Comparison of ENCODE assay signal across 13 mouse cellular contexts in the genomic region with DNA sequence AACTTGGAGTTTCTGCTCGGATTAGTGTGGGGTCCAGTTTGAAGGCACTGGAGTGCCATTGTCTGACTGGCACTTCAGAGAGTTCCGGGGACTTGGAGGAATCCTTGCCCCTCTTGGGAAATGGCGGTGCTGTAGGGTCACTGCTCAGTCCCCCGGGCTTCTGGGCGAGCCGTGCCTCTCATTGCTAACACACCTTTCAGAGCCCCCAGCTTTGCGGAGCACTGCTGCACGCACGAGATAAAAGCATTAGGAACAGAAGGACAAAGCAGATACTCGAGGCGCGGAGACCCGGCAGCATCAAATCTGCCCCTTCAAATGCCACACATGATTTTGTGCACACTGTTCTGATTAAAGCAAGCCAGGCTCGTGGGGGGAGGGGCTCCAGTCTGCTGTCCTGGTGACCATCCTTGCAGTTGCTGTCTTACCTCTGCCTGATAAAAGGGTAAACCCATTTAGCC.
A peak's percentile ranks its signal among the peaks of the same experiment; 100 is the strongest.
DNase-seq lines count a peak whose midpoint lies in the region; ATAC-seq and TF ChIP-seq lines count a peak whose summit lies in the region.
"Had no signal": no experiment of that assay in that cellular context is flagged by ENCODE, and none has a peak within 500 bp of the region (broad histone marks: within the 10 kb centered on the region; RNA-seq: fewer than 3 reads in every experiment).

No protein-coding gene starts in this region.

- H3K9ac ChIP-seq in heart, embryonic 14.5 days (ENCODE audit: low read length): no peak overlapping the region
- no peak overlapping the region for H3K9ac ChIP-seq in heart, adult 2 months (ENCODE audit: low read depth, low read length)
- no peak overlapping the region for H3K9ac ChIP-seq in embryonic facial prominence, embryonic 14.5 days (ENCODE audit: low read depth, low read length)
- H3K9ac ChIP-seq in limb, embryonic 12.5 days (replicated peaks): no peak overlapping the region; the same call in 1 of the 2 replicates
- H3K9ac ChIP-seq: intestine, embryonic 15.5 days; liver, embryonic 14.5 days had no signal

- no peak for DNase-seq in heart, adult 2 months
- no peak for DNase-seq in embryonic facial prominence, embryonic 14.5 days (ENCODE audit: low spot score)
- peak; percentile 46 for DNase-seq in retina, embryonic 14.5 days (ENCODE audit: low spot score)
- DNase-seq in ovary, postnatal 36 days (ENCODE audit: low spot score): no peak
- DNase-seq in left cerebral cortex, adult 2 months (ENCODE audit: extremely low spot score in 1 of 2, low spot score in 2 of 2): no peak
- DNase-seq: adrenal gland, adult 8-10 months; kidney, postnatal 36 days; lung, postnatal 36 days had no signal

- no peak overlapping the region for H3K27ac ChIP-seq in heart, embryonic 14.5 days (replicated peaks in 1 of 2; ENCODE audit: control insufficient read depth in 1 of 2, insufficient read depth in 1 of 2, low read depth in 2 of 2, low read length in 2 of 2)
- no peak overlapping the region for H3K27ac ChIP-seq in heart, adult 2 months
- no peak overlapping the region for H3K27ac ChIP-seq in embryonic facial prominence, embryonic 14.5 days (replicated peaks; ENCODE audit: low read depth, low read length)
- H3K27ac ChIP-seq in limb, embryonic 12.5 days: no peak overlapping the region
- H3K27ac ChIP-seq in left cerebral cortex, adult 2 months: no peak overlapping the region
- H3K27ac ChIP-seq: intestine, embryonic 15.5 days; liver, embryonic 14.5 days had no signal

- intact Hi-C loops in heart, adult 2 months (cut with DNase I): no loop called here
- intact Hi-C loops in left cerebral cortex, adult 2 months (cut with DNase I): loop anchor here (5.0 kb wide), 2 partner anchors 229 to 396 kb away; no protein-coding TSS in a partner anchor

- no peaks in the 10 kb centered on the region for H3K36me3 ChIP-seq in heart, embryonic 14.5 days (ENCODE audit: control insufficient read depth, insufficient read depth, low read length)
- H3K36me3 ChIP-seq in heart, adult 2 months (ENCODE audit: control insufficient read depth, insufficient read depth, low read length): no peaks in the 10 kb centered on the region
- no peaks in the 10 kb centered on the region for H3K36me3 ChIP-seq in embryonic facial prominence, embryonic 14.5 days (ENCODE audit: control insufficient read depth, insufficient read depth, low read length)
- no peaks in the 10 kb centered on the region for H3K36me3 ChIP-seq in limb, embryonic 12.5 days
- H3K36me3 ChIP-seq: intestine, embryonic 15.5 days had no signal

- H3K4me1 ChIP-seq in heart, embryonic 14.5 days (ENCODE audit: control insufficient read depth in 2 of 2, insufficient read depth in 2 of 2, low read length in 2 of 2): no peaks in the 10 kb centered on the region; a peak in 1 of 4 replicates
- H3K4me1 ChIP-seq in heart, adult 2 months (ENCODE audit: control insufficient read depth, insufficient read depth, low read length): no peaks in the 10 kb centered on the region
- H3K4me1 ChIP-seq in embryonic facial prominence, embryonic 14.5 days (ENCODE audit: control insufficient read depth, insufficient read depth, low read length): no peaks in the 10 kb centered on the region
- H3K4me1 ChIP-seq in limb, embryonic 12.5 days (replicated peaks): peaks cover 8% of the 10 kb centered on the region; the same call in 1 of the 2 replicates
- H3K4me1 ChIP-seq: intestine, embryonic 15.5 days had no signal

- no peak for TF ChIP-seq EP300 in heart, adult 2 months (IDR thresholded peaks at IDR 0.05; ENCODE audit: insufficient read depth, low read depth, low read length)

- no peaks in the 10 kb centered on the region for H3K79me2 ChIP-seq in heart, adult 2 months (replicated peaks; ENCODE audit: control insufficient read depth, insufficient read depth, low read length)

- TF ChIP-seq POLR2A in heart, adult 2 months (IDR thresholded peaks at IDR 0.05; ENCODE audit: insufficient read depth, low read depth, low read length): no peak

- WGBS in heart, embryonic 14.5 days: 9% methylated on average over 14 of the region's 14 CpGs
- 28% methylated on average over 14 of the region's 14 CpGs for WGBS in heart, adult 2 months
- 11% methylated on average over 14 of the region's 14 CpGs for WGBS in embryonic facial prominence, embryonic 14.5 days
- WGBS in limb, embryonic 12.5 days: 25% methylated on average over 14 of the region's 14 CpGs

- H3K27me3 ChIP-seq in heart, embryonic 14.5 days (ENCODE audit: control insufficient read depth, insufficient read depth, low read length): peaks cover 4% of the 10 kb centered on the region; the same call in 1 of the 2 replicates
- no peaks in the 10 kb centered on the region for H3K27me3 ChIP-seq in heart, adult 2 months (ENCODE audit: control insufficient read depth, insufficient read depth, low read length)
- no peaks in the 10 kb centered on the region for H3K27me3 ChIP-seq in embryonic facial prominence, embryonic 14.5 days (replicated peaks; ENCODE audit: control insufficient read depth, insufficient read depth, low read length)
- peaks cover 27% of the 10 kb centered on the region for H3K27me3 ChIP-seq in limb, embryonic 12.5 days
- H3K27me3 ChIP-seq: Patski had no signal

- no peak for ATAC-seq in heart, embryonic 14.5 days (ENCODE audit: insufficient number of reproducible peaks, insufficient read depth, low FRiP score, low read depth)
- ATAC-seq in embryonic facial prominence, embryonic 14.5 days (ENCODE audit: low read depth): no peak
- no peak for ATAC-seq in limb, embryonic 12.5 days (ENCODE audit: insufficient number of reproducible peaks, insufficient read depth, low FRiP score, low TSS enrichment, low read depth)
- ATAC-seq: intestine, embryonic 15.5 days; Patski had no signal

- no peak overlapping the region for H3K4me3 ChIP-seq in heart, embryonic 14.5 days (ENCODE audit: control insufficient read depth in 1 of 2, insufficient read depth in 1 of 2, low read depth in 1 of 2, low read length in 2 of 2)
- no peak overlapping the region for H3K4me3 ChIP-seq in heart, adult 2 months
- H3K4me3 ChIP-seq in embryonic facial prominence, embryonic 14.5 days (ENCODE audit: low read depth, low read length): no peak overlapping the region
- no peak overlapping the region for H3K4me3 ChIP-seq in limb, embryonic 12.5 days (replicated peaks)
- no peak overlapping the region for H3K4me3 ChIP-seq in left cerebral cortex, adult 2 months
- H3K4me3 ChIP-seq: intestine, embryonic 15.5 days had no signal

- no peak for TF ChIP-seq CTCF in heart, adult 2 months (IDR thresholded peaks at IDR 0.05)
- no peak for TF ChIP-seq CTCF in left cerebral cortex, adult 2 months (IDR thresholded peaks at IDR 0.05)

- H3K4me2 ChIP-seq in heart, embryonic 14.5 days (ENCODE audit: low read length): peak overlapping the region; percentile 14
- 0 out of 2 replicates have a peak overlapping the region, but pooled peaks have one; percentile 4 for H3K4me2 ChIP-seq in embryonic facial prominence, embryonic 14.5 days (ENCODE audit: low read depth, low read length)
- H3K4me2 ChIP-seq in limb, embryonic 12.5 days: peak overlapping the region; percentile 10; the same call in 1 of the 2 replicates
- H3K4me2 ChIP-seq: intestine, embryonic 15.5 days had no signal

- H3K9me3 ChIP-seq in heart, embryonic 14.5 days (ENCODE audit: control insufficient read depth, low read length): peaks cover 6% of the 10 kb centered on the region; the same call in 1 of the 2 replicates
- H3K9me3 ChIP-seq in embryonic facial prominence, embryonic 14.5 days (ENCODE audit: control insufficient read depth, low read length): no peaks in the 10 kb centered on the region
- no peaks in the 10 kb centered on the region for H3K9me3 ChIP-seq in limb, embryonic 12.5 days
- H3K9me3 ChIP-seq: intestine, embryonic 15.5 days had no signal
